Mouse (Mus musculus): Measurements from ENCODE around the gene Car9. TPM values are rescaled to one million over a fixed set of nuclear protein-coding genes. Genes with fewer than 3 reads are reported as not detected.

The Car9 gene
- total and polyA plus RNA-seq, 3 experiments = not detected

DNA sequence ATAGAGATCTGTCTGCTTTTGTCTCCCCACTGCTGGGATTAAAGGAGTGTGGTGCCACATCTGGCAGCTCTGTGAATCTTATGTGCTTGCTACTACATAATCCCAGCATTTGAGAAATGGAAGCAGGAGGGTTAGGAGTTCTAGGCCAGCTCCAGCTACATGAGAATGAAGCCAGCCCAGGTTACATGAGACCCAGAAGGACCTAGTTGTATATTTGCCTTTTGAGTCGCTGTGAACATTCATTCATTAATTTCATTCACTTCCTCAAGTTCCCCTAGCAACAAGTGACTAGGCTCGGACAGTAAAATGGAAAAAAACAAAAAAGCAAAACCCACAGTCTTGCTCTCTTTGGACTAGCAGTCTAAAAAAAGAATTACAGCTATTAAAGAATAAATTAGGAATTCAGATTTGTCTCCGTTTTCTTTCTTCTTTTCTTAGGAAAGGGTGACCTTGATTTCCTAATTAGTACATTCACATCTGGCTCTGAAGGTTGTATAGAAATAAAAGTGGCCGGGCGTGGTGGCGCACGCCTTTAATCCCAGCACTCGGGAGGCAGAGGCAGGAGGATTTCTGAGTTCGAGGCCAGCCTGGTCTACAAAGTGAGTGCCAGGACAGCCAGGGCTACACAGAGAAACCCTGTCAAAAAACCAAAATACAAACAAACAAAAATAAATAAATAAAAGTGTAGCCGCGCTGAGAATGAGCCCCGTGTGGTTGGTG lies 14.5 kb upstream of the Car9 start (continued):
- TF ChIP-seq ZC3H11A (IDR thresholded peaks at IDR 0.05; ENCODE audit: low read depth, low read length) (no peak), TCF12 (IDR thresholded peaks at IDR 0.05; ENCODE audit: low read depth, low read length) (0 out of 2 replicates have a peak, but pooled peaks have one; percentile 3), KAT2A (IDR thresholded peaks at IDR 0.05; ENCODE audit: insufficient replicate concordance, low read length) (no peak), PAX5 (IDR thresholded peaks at IDR 0.05; ENCODE audit: low read length) (no peak), GABPA (IDR thresholded peaks at IDR 0.05; ENCODE audit: insufficient replicate concordance, low read depth, low read length) (no peak), MAZ (IDR thresholded peaks at IDR 0.05; ENCODE audit: low read depth, low read length) (peak; percentile 83; the same call in 1 of the 2 replicates), CHD2 (IDR thresholded peaks at IDR 0.05; ENCODE audit: low read length) (peak; percentile 65; the same call in 1 of the 2 replicates), POLR2A (IDR thresholded peaks at IDR 0.05; ENCODE audit: low read depth, low read length) (no peak), ELF1 (IDR thresholded peaks at IDR 0.05; ENCODE audit: low read depth, low read length) (no peak), MAFK (IDR thresholded peaks at IDR 0.05; ENCODE audit: insufficient replicate concordance, low read length) (no peak), RAD21 (IDR thresholded peaks at IDR 0.05; ENCODE audit: low read depth, low read length) (no peak), EP300 (IDR thresholded peaks at IDR 0.05; ENCODE audit: low read length) (no peak)

- peak within 1 kb of the TSS; percentile 78 for H3K9ac ChIP-seq (ENCODE audit: insufficient read depth, low read depth)
- in situ Hi-C loops (cut with MboI; ENCODE audit: low pct_ligation_motif_present, low pct_unique_long_range_greater_than_20kb, low sequenced_read_pairs) (no loop called here), dilution Hi-C loops (cut with MboI; ENCODE audit: extremely low pct_ligation_motif_present, extremely low pct_unique_long_range_greater_than_20kb, low sequenced_read_pairs) (no loop called here)
- H3K27me3 ChIP-seq (replicated peaks) = peaks cover 2% of the 10 kb centered on the region
- peaks cover 0 to 11% of the 10 kb centered on the region in 2 experiments; a peak in 2 of 4 replicates for H3K4me1 ChIP-seq (ENCODE audit: control insufficient read depth in 1 of 2, insufficient read depth in 2 of 2)
- TF ChIP-seq CTCF (conservative IDR thresholded peaks at IDR 0.05 in 1 of 2, IDR thresholded peaks at IDR 0.05 in 1 of 2; ENCODE audit: low read depth in 2 of 2, low read length in 2 of 2) (no peak), MEF2A (IDR thresholded peaks at IDR 0.05; ENCODE audit: borderline replicate concordance, low read depth, low read length) (peak; percentile 86), SMC3 (IDR thresholded peaks at IDR 0.05; ENCODE audit: low read depth, low read length) (no peak), E2F4 (IDR thresholded peaks at IDR 0.05; ENCODE audit: insufficient replicate concordance, low read depth, low read length) (peak; percentile 79; the same call in 1 of the 2 replicates), UBTF (IDR thresholded peaks at IDR 0.05; ENCODE audit: low read depth, low read length) (peak; percentile 99), GABPA (IDR thresholded peaks at IDR 0.05; ENCODE audit: insufficient replicate concordance, low read depth, low read length) (no peak), KAT2A (IDR thresholded peaks at IDR 0.05; ENCODE audit: insufficient replicate concordance, low read length) (no peak), MYC (IDR thresholded peaks at IDR 0.05; ENCODE audit: low read depth, low read length) (peak; percentile 79), RCOR1 (conservative IDR thresholded peaks at IDR 0.05; ENCODE audit: low read depth, low read length) (no peak), MXI1 (IDR thresholded peaks at IDR 0.05; ENCODE audit: low read depth, low read length) (peak; percentile 82; the same call in 1 of the 2 replicates), IRF4 (IDR thresholded peaks at IDR 0.05; ENCODE audit: low read depth, low read length) (peak; percentile 64; the same call in 1 of the 2 replicates), PAX5 (IDR thresholded peaks at IDR 0.05; ENCODE audit: low read length) (no peak), MAX (IDR thresholded peaks at IDR 0.05; ENCODE audit: low read length) (peak; percentile 83), ETS1 (conservative IDR thresholded peaks at IDR 0.05; ENCODE audit: low read depth, low read length) (peak; percentile 78; the same call in 1 of the 2 replicates), ZKSCAN1 (IDR thresholded peaks at IDR 0.05; ENCODE audit: borderline replicate concordance, low read depth, low read length) (no peak), ELF1 (IDR thresholded peaks at IDR 0.05; ENCODE audit: low read depth, low read length) (peak; percentile 97), MAFK (IDR thresholded peaks at IDR 0.05; ENCODE audit: insufficient replicate concordance, low read length) (peak; percentile 96), NRF1 (IDR thresholded peaks at IDR 0.05; ENCODE audit: low read depth, low read length) (peak; percentile 47), SIN3A (IDR thresholded peaks at IDR 0.05; ENCODE audit: low read length) (peak; percentile 65), POLR2A (IDR thresholded peaks at IDR 0.05; ENCODE audit: low read depth, low read length) (no peak), ZNF384 (IDR thresholded peaks at IDR 0.05; ENCODE audit: low read depth, low read length) (no peak), HCFC1 (IDR thresholded peaks at IDR 0.05; ENCODE audit: low read depth, low read length) (peak; percentile 56; the same call in 1 of the 2 replicates), TCF12 (IDR thresholded peaks at IDR 0.05; ENCODE audit: low read depth, low read length) (0 out of 2 replicates have a peak, but pooled peaks have one; percentile 31), MAZ (IDR thresholded peaks at IDR 0.05; ENCODE audit: low read depth, low read length) (no peak; the same call in 1 of the 2 replicates), TBP (conservative IDR thresholded peaks at IDR 0.05; ENCODE audit: low read depth, low read length) (peak; percentile 100), BHLHE40 (IDR thresholded peaks at IDR 0.05; ENCODE audit: low read depth, low read length) (peak; percentile 96), ZMIZ1 (IDR thresholded peaks at IDR 0.05; ENCODE audit: low read depth, low read length) (peak; percentile 66; the same call in 1 of the 2 replicates), NELFE (IDR thresholded peaks at IDR 0.05; ENCODE audit: low read depth, low read length) (0 out of 2 replicates have a peak, but pooled peaks have one; percentile 30)
- H3K4me2 ChIP-seq (ENCODE audit: insufficient read depth, low read depth, poor library complexity, severe bottlenecking) = peak within 1 kb of the TSS; percentile 60
- H3K4me3 ChIP-seq (replicated peaks in 1 of 3; ENCODE audit: low read depth in 2 of 3, low read length in 2 of 3, poor library complexity in 1 of 3) = peak within 1 kb of the TSS; percentile 65 to 78 (median 73)
- H3K79me2 ChIP-seq (replicated peaks; ENCODE audit: control insufficient read depth, extremely low read depth, insufficient read depth, poor library complexity, severe bottlenecking) = no peaks in the 10 kb centered on the region
- peak within 1 kb of the TSS; percentile 8; the same call in 1 of the 2 replicates for H3K27ac ChIP-seq (ENCODE audit: insufficient read depth, low read depth)
- DNase-seq (ENCODE audit: extremely low read depth) = peak; percentile 95
- peaks cover 6% of the 10 kb centered on the region for H3K9me3 ChIP-seq (replicated peaks; ENCODE audit: low read length)
- peaks cover 4 to 30% of the 10 kb centered on the region in 2 experiments for H3K36me3 ChIP-seq (replicated peaks in 1 of 2; ENCODE audit: control insufficient read depth in 1 of 2, insufficient read depth in 1 of 2, low read length in 1 of 2)
Observed at GRCm38 (mm10) chr4:43492821-43493185, 14.0 kb upstream of the Car9 start, which contains the start of gene Ccdc107. Gene Ccdc107 (plus strand): TSS chr4:43492900.

All from CH12.LX (cell line).